Mouse (Mus musculus): ENCODE measurements at regions not wholly inside any gene's neighbourhood (a gene's known extent, or its start where the extent isn't known, plus 50 kb on each side); places are given as distances from the start of the nearest gene placed in this dataset. TPM values are rescaled to one million over a fixed set of nuclear protein-coding genes. Genes with fewer than 3 reads are reported as not detected.

Small RNAs in the stretch of these regions (microRNA-seq; reads per million reads assigned to microRNA genes)
- not detected for gene Gm44358

Measured in gastrocnemius, adult 8-10 months (tissue).